Mouse (Mus musculus) intestine, embryonic 15.5 days (tissue): Measurements from ENCODE around the gene Trim11. TPM values are rescaled to one million over a fixed set of nuclear protein-coding genes. Genes with fewer than 3 reads are reported as not detected.

Experiments used
- ATAC-seq: fragments of 200-750 bp; cut with Nextera tagmentation; 2 replicates; pipeline ENCODE4 v1.8.0; 2017; ENCODE audit warnings: moderate TSS enrichment, moderate library complexity
- H3K27ac ChIP-seq: fragments of 300-500 bp; sonication (generic); 2 replicates; pipeline ENCODE4 v1.5.1; 2015; ENCODE audit warnings: mild to moderate bottlenecking, inconsistent platforms
- H3K27me3 ChIP-seq: fragments of 300-500 bp; sonication (generic); replicated peaks from 2 replicates; pipeline ENCODE4 v1.6.1; 2015; ENCODE audit warnings: inconsistent platforms
- H3K36me3 ChIP-seq: fragments of 300-500 bp; sonication (generic); 2 replicates; pipeline ENCODE4 v1.6.1; 2015; ENCODE audit warnings: inconsistent platforms
- H3K4me1 ChIP-seq: fragments of 300-500 bp; sonication (generic); replicated peaks from 2 replicates; pipeline ENCODE4 v1.6.1; 2015; ENCODE audit warnings: inconsistent platforms
- H3K4me2 ChIP-seq: fragments of 300-500 bp; sonication (generic); replicated peaks from 2 replicates; pipeline ENCODE4 v1.6.1; 2015; ENCODE audit warnings: mild to moderate bottlenecking, inconsistent platforms
- H3K4me3 ChIP-seq: fragments of 300-500 bp; sonication (generic); replicated peaks from 2 replicates; pipeline ENCODE4 v1.5.1; 2015; ENCODE audit warnings: inconsistent platforms
- H3K9ac ChIP-seq: fragments of 300-500 bp; sonication (generic); 2 replicates; pipeline ENCODE4 v1.6.1; 2015; ENCODE audit warnings: inconsistent platforms
- H3K9me3 ChIP-seq: fragments of 300-500 bp; sonication (generic); 2 replicates; pipeline ENCODE4 v1.6.1; 2016; ENCODE audit warnings: inconsistent platforms
- WGBS: fragments of 180-500 bp; shearing (Covaris S2); methylation state at CpG from one replicate; pipeline ENCODE4 v1.1.7; 2015; 5-methylcytosine and 5-hydroxymethylcytosine counted together
- polyA plus RNA-seq: library from polyadenylated mRNA; unstranded; fragments of >200 nt; fragmentation: Nextera tagmentation; extraction: Ambion mirVana; gene quantifications from 2 replicates; pipeline ENCODE4 v1.2.1, GENCODE M21; 2015

The Trim11 gene
- 16.0 and 17.0 TPM in 2 replicates for polyA plus RNA-seq

DNA sequence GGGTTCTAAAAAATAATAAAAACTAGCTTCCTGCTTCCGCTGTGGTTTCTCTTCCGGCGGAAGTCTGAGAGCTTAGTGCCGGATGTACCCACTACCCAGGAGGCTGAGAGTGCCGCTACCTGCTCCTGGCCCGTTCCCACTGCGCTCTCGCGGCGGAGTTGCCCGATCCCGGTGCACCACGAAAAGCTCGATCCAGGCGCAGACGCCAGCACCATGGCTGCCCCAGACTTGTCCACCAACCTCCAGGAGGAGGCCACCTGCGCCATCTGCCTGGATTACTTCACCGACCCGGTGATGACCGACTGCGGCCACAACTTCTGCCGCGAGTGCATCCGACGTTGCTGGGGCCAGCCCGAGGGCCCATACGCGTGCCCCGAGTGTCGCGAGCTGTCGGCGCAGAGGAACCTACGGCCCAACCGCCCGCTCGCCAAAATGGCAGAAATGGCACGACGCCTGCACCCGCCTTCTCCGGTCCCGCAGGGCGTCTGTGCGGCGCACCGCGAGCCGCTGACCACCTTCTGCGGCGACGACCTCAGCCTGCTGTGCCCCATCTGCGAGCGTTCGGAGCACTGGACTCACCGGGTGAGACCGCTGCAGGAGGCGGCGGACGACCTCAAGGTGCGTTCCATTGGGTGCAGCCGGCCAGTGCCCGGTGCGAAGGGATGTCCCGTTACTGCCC is at the start of gene Trim11:
Gene Trim11, plus strand, starts transcription at position 67 of the 679 bp plus-strand sequence.
- Histone ChIP-seq H3K4me3 (peak within 1 kb of the TSS; percentile 93), H3K9ac (peak within 1 kb of the TSS; percentile 84), H3K27ac (peak within 1 kb of the TSS; percentile 54), H3K27me3 (no peaks in the 10 kb centered on the region), H3K4me2 (peak within 1 kb of the TSS; percentile 96), H3K36me3 (peaks cover 12% of the 10 kb centered on the region), H3K9me3 (no peaks in the 10 kb centered on the region), H3K4me1 (peaks cover 30% of the 10 kb centered on the region)
- ATAC-seq: peak; percentile 80
- WGBS: under 1% methylated on average over 64 of the region's 64 CpGs

DNA sequence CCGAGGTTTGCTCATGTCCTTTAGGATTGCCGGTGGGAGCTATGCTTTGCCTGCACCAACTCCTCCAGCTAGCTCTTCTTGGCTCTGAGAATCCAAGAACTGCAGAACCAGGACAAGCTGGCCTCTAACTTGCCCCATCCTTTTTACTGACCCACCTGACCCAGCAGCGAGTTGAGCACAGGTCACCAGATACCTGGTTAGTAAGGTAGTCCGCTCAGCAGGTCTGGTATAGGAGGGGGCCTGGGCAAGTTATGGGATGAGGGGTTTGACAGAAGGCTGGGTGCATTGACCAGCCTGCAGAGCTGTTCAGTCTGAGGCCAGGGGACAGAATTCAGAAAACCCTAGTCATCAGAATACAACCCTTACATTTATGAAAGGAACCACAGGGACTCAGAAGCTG is 48.8 kb upstream of the Trim11 start:
- 74% methylated on average over 3 of the region's 4 CpGs for whole genome bisulfite sequencing
- H3K27ac ChIP-seq: no peak overlapping the region
- no peak overlapping the region for H3K4me2 ChIP-seq

DNA sequence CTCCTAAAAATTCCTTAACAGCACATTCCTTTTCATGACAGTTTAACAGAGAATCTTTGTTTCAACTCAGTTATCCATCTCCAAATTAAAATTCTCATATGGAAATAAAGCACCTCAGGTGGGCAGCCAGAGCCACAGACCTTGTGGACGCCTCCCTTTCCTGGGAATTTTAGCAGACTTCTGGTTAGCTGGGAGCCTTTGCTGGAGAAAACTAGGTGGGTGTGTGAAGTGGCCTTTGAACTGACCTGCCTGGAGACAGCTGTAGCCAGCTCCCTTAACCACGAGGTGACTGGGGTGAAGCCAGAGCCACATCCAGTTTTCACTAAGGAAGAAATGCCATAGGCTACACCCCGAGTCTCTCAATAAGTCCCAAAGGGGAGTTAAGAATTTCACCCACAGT is 48.3 kb upstream of the Trim11 start:
- no peak for ATAC-seq
- 41% methylated on average over 3 of the region's 3 CpGs for WGBS
- no peaks in the 10 kb centered on the region for H3K27me3 ChIP-seq
- H3K4me1 ChIP-seq: 0 out of 2 replicates have a peak, but pooled peaks cover 10% of the 10 kb centered on the region
- no peak overlapping the region for H3K4me3 ChIP-seq
- peaks cover 21% of the 10 kb centered on the region for H3K36me3 ChIP-seq
- H3K9ac ChIP-seq: no peak overlapping the region
- no peak overlapping the region for H3K4me2 ChIP-seq
- no peaks in the 10 kb centered on the region for H3K9me3 ChIP-seq
- H3K27ac ChIP-seq: no peak overlapping the region

More for the DNA sequence above, 48.8 kb upstream of the Trim11 start:
- Histone ChIP-seq H3K27me3 (no peaks in the 10 kb centered on the region), H3K9ac (no peak overlapping the region), H3K4me3 (no peak overlapping the region), H3K4me1 (0 out of 2 replicates have a peak, but pooled peaks cover 10% of the 10 kb centered on the region), H3K9me3 (no peaks in the 10 kb centered on the region), H3K36me3 (peaks cover 21% of the 10 kb centered on the region)
- ATAC-seq: no peak

DNA sequence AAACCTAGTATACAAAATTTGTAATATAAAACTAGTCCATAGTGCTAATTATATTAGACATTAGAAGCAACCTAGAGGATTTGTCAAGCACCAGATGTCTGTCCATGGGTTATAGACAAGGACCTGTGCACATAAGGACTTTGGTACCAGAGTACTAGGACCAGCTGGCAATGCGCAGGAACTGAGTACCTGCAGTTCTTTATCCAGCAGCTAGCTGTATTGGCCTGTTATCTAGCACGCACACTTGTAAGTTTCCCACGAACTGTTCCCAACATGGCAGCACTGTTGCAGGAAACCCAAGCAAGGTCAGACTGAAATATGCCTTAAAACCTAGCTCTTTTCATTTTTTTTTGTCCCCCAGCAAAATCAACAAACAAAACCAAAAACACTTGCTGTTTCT is 47.6 kb upstream of the Trim11 start:
- Histone ChIP-seq H3K27ac (no peak overlapping the region), H3K9ac (no peak overlapping the region), H3K4me3 (no peak overlapping the region), H3K4me1 (0 out of 2 replicates have a peak, but pooled peaks cover 10% of the 10 kb centered on the region), H3K27me3 (no peaks in the 10 kb centered on the region), H3K9me3 (no peaks in the 10 kb centered on the region), H3K4me2 (no peak overlapping the region), H3K36me3 (peaks cover 21% of the 10 kb centered on the region)
- no peak for ATAC-seq
- 82% methylated on average over 3 of the region's 3 CpGs for WGBS

DNA sequence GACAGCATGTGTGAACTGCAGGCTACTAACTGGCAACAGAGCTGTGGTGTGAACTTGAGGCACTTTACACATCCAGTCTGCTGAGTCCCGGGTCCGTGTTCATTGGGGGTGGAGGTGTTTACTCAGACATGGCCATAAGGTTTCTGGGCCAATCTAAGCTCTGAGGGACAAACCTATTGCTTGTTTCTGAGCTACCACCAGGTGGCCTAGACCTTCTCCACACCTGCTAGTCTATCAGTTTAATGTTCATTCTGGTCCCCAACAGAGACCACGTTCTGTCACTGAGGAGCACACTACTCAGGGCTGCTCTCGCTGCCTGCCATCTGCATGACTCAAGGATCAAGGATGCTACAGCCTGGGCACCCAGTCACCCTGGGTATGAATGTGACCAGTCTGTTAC is 46.3 kb upstream of the Trim11 start:
- 56% methylated on average over 4 of the region's 4 CpGs for WGBS
- Histone ChIP-seq H3K27me3 (no peaks in the 10 kb centered on the region), H3K36me3 (peaks cover 21% of the 10 kb centered on the region), H3K27ac (no peak overlapping the region), H3K4me3 (no peak overlapping the region), H3K4me1 (0 out of 2 replicates have a peak, but pooled peaks cover 10% of the 10 kb centered on the region), H3K9ac (no peak overlapping the region), H3K4me2 (no peak overlapping the region), H3K9me3 (no peaks in the 10 kb centered on the region)
- ATAC-seq: no peak

DNA sequence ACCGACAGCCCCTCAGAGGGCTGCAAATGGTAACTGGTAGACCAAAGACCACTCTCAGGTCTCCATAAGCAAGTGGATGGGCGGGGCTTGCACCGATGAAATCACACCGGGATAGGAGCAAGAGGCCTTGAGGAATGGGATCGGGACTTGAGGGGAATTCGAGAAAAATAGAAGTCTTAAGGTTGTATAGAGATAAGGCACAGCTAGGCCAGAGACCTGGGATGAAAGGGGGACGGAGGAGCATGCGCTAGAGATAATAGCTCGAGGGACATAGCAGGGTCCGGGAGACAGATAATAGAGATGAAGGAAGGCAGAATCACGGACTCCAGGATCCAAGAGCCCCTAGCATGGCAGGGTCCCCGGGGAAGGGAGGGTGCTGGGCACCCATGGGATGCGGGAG is 40.0 kb upstream of the Trim11 start:
- peak overlapping the region; percentile 84 for H3K4me2 ChIP-seq
- peak overlapping the region; percentile 94 for H3K27ac ChIP-seq
- H3K9ac ChIP-seq: peak overlapping the region; percentile 97
- H3K4me1 ChIP-seq: peaks cover 15% of the 10 kb centered on the region
- H3K27me3 ChIP-seq: no peaks in the 10 kb centered on the region
- peak overlapping the region; percentile 100 for H3K4me3 ChIP-seq
- H3K36me3 ChIP-seq: peaks cover 12% of the 10 kb centered on the region
- no peaks in the 10 kb centered on the region for H3K9me3 ChIP-seq
- WGBS: under 1% methylated on average over 13 of the region's 13 CpGs
- 0 out of 2 replicates have a peak, but pooled peaks have one; percentile 7 for ATAC-seq

DNA sequence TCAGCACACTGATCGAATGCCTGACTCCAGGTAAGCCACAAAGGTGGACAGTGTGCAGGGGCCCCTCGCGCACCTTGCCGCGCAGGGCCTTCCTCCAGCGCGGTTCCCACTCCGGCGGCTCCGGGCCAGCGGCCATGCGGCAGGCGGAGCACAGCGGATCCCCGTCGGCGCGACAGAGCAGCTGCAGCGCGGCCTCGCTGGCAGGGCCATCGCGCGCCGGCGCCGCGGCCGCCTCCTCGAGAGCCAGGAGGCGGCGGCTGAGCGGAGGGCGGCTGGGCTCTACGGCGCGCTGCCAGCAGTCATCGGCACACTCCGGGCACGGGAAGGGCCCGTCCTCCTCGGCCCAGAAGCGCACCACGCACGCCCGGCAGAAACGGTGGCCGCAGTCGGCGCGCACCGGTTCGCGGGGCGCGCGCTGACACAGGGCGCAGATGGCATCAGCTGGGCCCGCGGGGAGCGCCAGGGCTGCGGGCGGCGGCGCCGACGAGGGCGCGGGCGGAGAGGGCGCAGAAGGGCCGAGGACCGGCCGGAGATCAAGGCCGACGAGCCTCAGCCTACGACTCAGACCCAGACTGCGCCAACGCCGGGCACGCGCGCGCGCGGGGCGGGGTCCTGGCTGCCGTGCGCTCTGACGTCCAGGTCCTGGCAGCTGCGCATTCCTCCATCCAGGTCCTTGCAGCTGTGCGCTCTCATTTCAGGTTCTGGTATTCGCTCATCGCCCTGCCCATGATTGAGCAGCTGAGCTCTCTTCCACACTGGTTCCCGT is 39.4 kb upstream of the Trim11 start, which contains the start of gene Rnf187:
Gene Rnf187, minus strand, starts transcription at position 595 of the 766 bp plus-strand sequence.
- Histone ChIP-seq H3K36me3 (peaks cover 6% of the 10 kb centered on the region), H3K27ac (peak within 1 kb of the TSS; percentile 94), H3K4me3 (peak within 1 kb of the TSS; percentile 100), H3K27me3 (no peaks in the 10 kb centered on the region), H3K4me1 (peaks cover 15% of the 10 kb centered on the region), H3K9ac (peak within 1 kb of the TSS; percentile 97), H3K9me3 (no peaks in the 10 kb centered on the region), H3K4me2 (peak within 1 kb of the TSS; percentile 84)
- peak; percentile 98 for ATAC-seq
- under 1% methylated on average over 92 of the region's 95 CpGs for WGBS

DNA sequence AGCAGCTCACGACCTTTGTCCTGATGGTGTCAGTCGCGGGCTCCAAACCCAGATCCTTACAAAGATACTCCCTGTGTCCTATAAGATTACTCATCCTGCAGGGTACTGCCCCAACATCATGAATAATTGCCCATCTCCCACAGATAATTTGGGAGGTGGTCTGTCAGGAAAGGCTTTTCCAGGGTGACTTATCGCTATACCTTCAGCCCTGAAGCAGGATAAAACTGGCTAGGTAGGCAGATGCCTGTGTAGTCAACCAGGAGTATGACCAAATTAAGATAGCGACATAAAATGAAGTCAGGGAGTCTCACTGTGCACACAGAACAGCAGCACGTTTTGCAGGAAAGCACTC is 38.8 kb upstream of the Trim11 start:
- 12% methylated on average over 6 of the region's 6 CpGs for WGBS

DNA sequence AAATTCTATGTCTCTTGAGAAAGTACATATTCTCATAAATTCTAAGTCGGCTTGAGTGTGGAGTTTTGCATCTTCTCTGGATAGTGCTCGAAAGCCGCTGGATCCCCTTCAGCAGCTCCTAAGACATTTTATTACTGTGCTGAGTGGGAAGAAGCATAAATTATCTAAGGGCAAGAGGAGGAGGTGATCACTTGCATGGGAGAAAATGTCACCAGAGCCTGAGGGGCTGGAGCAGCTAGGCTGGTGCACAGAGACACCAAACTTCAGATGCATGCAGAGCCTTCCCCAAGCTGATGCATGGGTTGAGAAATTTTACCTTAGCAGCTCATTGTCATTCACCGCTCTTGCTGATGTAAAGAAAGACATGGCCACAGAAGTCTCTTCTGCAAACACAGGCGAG is 33.8 kb upstream of the Trim11 start:
- Histone ChIP-seq H3K27me3 (no peaks in the 10 kb centered on the region), H3K9ac (no peak overlapping the region), H3K27ac (no peak overlapping the region), H3K36me3 (no peaks in the 10 kb centered on the region), H3K9me3 (no peaks in the 10 kb centered on the region), H3K4me3 (no peak overlapping the region), H3K4me2 (no peak overlapping the region), H3K4me1 (peaks cover 4% of the 10 kb centered on the region; the same call in 1 of the 2 replicates)
- ATAC-seq: no peak
- WGBS: 69% methylated on average over 5 of the region's 5 CpGs

More for the DNA sequence above, 38.8 kb upstream of the Trim11 start:
- H3K4me3 ChIP-seq: peak overlapping the region; percentile 100
- 0 out of 2 replicates have a peak, but pooled peaks cover under 1% of the 10 kb centered on the region for H3K36me3 ChIP-seq
- peaks cover 15% of the 10 kb centered on the region for H3K4me1 ChIP-seq
- peak overlapping the region; percentile 94 for H3K27ac ChIP-seq
- H3K27me3 ChIP-seq: no peaks in the 10 kb centered on the region
- 0 out of 2 replicates have a peak, but pooled peaks have one; percentile 5 for ATAC-seq
- peak overlapping the region; percentile 97 for H3K9ac ChIP-seq
- no peaks in the 10 kb centered on the region for H3K9me3 ChIP-seq
- H3K4me2 ChIP-seq: peak overlapping the region; percentile 84

DNA sequence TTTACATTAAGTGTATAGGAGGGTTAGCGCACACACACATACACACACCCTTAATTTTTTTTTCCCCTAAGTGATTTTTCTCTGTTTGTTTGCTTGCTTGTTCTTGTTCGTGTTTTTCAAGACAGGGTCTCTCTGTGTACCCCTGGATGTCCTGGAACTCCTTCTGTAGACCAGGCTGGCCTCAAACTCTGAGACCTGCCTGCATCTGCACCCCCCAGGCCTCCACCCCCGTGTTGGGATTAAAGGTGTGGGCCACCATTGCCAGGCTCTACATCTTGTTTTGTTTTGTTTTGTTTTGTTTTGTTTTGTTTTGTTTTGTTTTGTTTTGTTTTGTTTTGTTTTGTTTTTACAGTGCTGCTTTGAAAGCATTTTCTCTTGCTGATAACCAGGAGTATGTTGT is 30.6 kb upstream of the Trim11 start:
- H3K36me3 ChIP-seq: no peaks in the 10 kb centered on the region
- H3K4me3 ChIP-seq: no peak overlapping the region
- H3K9ac ChIP-seq: no peak overlapping the region
- peaks cover 4% of the 10 kb centered on the region; the same call in 1 of the 2 replicates for H3K4me1 ChIP-seq
- H3K4me2 ChIP-seq: no peak overlapping the region; the same call in 1 of the 2 replicates
- ATAC-seq: no peak
- H3K27ac ChIP-seq: no peak overlapping the region
- no peaks in the 10 kb centered on the region for H3K9me3 ChIP-seq
- no peaks in the 10 kb centered on the region for H3K27me3 ChIP-seq
- WGBS: 78% methylated on average over 3 of the region's 3 CpGs

DNA sequence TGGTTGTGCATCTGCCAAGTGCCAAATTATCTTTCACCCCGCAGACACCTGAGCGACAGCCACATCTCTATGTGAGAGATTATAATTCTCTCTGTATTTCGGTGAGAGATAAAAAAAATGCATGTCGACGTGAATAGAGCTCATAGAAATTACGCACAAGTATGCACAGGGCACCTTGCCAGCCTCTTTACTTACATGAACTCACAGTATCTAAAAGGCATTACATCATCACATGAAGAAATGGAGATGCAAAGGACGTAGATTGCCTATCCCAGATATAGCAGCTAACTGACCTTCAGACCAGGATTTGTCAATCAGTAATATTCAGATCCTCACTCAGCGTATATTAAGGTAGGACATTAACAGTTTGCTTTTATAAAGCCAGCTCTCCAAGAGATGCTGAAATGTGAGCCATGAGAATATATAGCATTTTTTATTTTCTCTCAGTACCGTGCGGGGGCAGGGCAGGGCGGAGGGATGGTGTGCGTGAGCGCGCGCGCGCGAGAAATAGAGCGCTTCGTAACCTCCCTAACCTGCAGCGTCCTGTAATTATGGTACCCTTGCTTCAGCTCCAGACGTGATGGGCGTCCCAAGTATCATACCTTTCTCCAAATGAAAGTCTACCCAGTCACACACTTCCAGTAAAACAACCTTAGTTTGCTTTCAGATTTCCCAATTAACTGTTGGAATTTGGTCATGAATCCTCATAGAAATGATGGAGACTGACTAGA is 29.9 kb upstream of the Trim11 start:
- H3K27ac ChIP-seq: peak overlapping the region; percentile 75
- 0 out of 2 replicates have a peak overlapping the region, but pooled peaks have one; percentile 6 for H3K9ac ChIP-seq
- peak overlapping the region; percentile 76 for H3K4me2 ChIP-seq
- peak; percentile 65 for ATAC-seq
- H3K4me3 ChIP-seq: peak overlapping the region; percentile 48
- no peaks in the 10 kb centered on the region for H3K9me3 ChIP-seq
- H3K36me3 ChIP-seq: no peaks in the 10 kb centered on the region
- WGBS: 13% methylated on average over 23 of the region's 23 CpGs
- no peaks in the 10 kb centered on the region for H3K27me3 ChIP-seq
- peaks cover 4% of the 10 kb centered on the region; the same call in 1 of the 2 replicates for H3K4me1 ChIP-seq
